Mouse (Mus musculus): ENCODE measurements around the gene Ap3m1.

GRCm38 (mm10) chr14:21086106-21086505, 33.8 kb upstream of the Ap3m1 start:
- TF ChIP-seq CTCF (IDR thresholded peaks at IDR 0.05; ENCODE audit: low read depth) (no peak), EP300 (IDR thresholded peaks at IDR 0.05; ENCODE audit: low read depth) (no peak)

All from liver, postnatal 0 days (tissue).